Mouse (Mus musculus) v-Abl transformed pro-B cells (cell line): ENCODE results near the gene Kif3b.
"Not testable (repeated sequence)": the region's sequence is repeated elsewhere in the genome, so short reads cannot be mapped to it uniquely, and the experiment has no call there.

Experiments
- in situ Hi-C, 2 experiments: fragments of 400-800 bp; cut with MboI; formaldehyde crosslinking; loops; one replicate each; pipeline ENCODE4 v1.15.1; 2025; ENCODE audit not compliant: unreplicated experiment in 2 of 2

The Kif3b gene

GRCm38 (mm10) chr2:153342166-153342565, 51.0 kb downstream of the Kif3b start:
- in situ Hi-C loops, result loop anchor here (10.0 kb wide), 1 partner anchor 97 kb away; the partner anchor contains the start of genes Plagl2 (in 2 of the 2) and Pofut1 (in 2 of the 2)

GRCm38 (mm10) chr2:153342602-153343001, 51.4 kb downstream of the Kif3b start:
- in situ Hi-C loops, result loop anchor here (10.0 kb wide), 1 partner anchor 98 kb away; the partner anchor contains the start of genes Plagl2 (in 2 of the 2) and Pofut1 (in 2 of the 2)

GRCm38 (mm10) chr2:153343191-153343590, 52.0 kb downstream of the Kif3b start:
- in situ Hi-C loops, result loop anchor here (10.0 kb wide), 1 partner anchor 98 kb away; the partner anchor contains the start of genes Plagl2 (in 2 of the 2) and Pofut1 (in 2 of the 2)

- in situ Hi-C loops, result loop anchor here (10.0 kb wide), 1 partner anchor 100 kb away; the partner anchor contains the start of genes Plagl2 (in 2 of the 2) and Pofut1 (in 2 of the 2)
These were observed 53.8 kb downstream of the Kif3b start for GRCm38 (mm10) chr2:153345071-153345453.

GRCm38 (mm10) chr2:153345454-153346220, 54.4 kb downstream of the Kif3b start, which contains the start of gene Asxl1:
Gene Asxl1 (plus strand): TSS chr2:153345829.
- in situ Hi-C loops, result loop anchor here (10.0 kb wide), 1 partner anchor 101 kb away; the partner anchor contains the start of genes Plagl2 (in 2 of the 2) and Pofut1 (in 2 of the 2)

GRCm38 (mm10) chr2:153346221-153347182, 55.3 kb downstream of the Kif3b start:
- in situ Hi-C loops, result loop anchor here (10.0 kb wide), 1 partner anchor 102 kb away; the partner anchor contains the start of genes Plagl2 (in 2 of the 2) and Pofut1 (in 2 of the 2)

GRCm38 (mm10) chr2:153347183-153347781, 56.1 kb downstream of the Kif3b start:
- in situ Hi-C loops, result loop anchor here (10.0 kb wide), 1 partner anchor 102 kb away; the partner anchor contains the start of genes Plagl2 (in 2 of the 2) and Pofut1 (in 2 of the 2)

- in situ Hi-C loops, result loop anchor here (10.0 kb wide), 1 partner anchor 103 kb away; the partner anchor contains the start of genes Plagl2 (in 2 of the 2) and Pofut1 (in 2 of the 2)
These were observed 57.1 kb downstream of the Kif3b start for GRCm38 (mm10) chr2:153348100-153348831.

- in situ Hi-C loops, result no loop called here
These were observed 59.5 kb downstream of the Kif3b start for GRCm38 (mm10) chr2:153350552-153351181.

- in situ Hi-C loops, result no loop called here
These were observed 63.4 kb downstream of the Kif3b start for GRCm38 (mm10) chr2:153354648-153355047.

GRCm38 (mm10) chr2:153356784-153357183, 65.6 kb downstream of the Kif3b start:
- in situ Hi-C loops, result no loop called here

- in situ Hi-C loops, result no loop called here
These were observed 70.0 kb downstream of the Kif3b start for GRCm38 (mm10) chr2:153361101-153361710.

- in situ Hi-C loops, result not testable (repeated sequence)
These were observed 73.3 kb downstream of the Kif3b start for GRCm38 (mm10) chr2:153364531-153364930.

- in situ Hi-C loops, result no loop called here
These were observed 79.7 kb downstream of the Kif3b start for GRCm38 (mm10) chr2:153370871-153371270.

- in situ Hi-C loops, result no loop called here
These were observed 84.2 kb downstream of the Kif3b start for GRCm38 (mm10) chr2:153375380-153375779.

- in situ Hi-C loops, result no loop called here
These were observed 89.3 kb downstream of the Kif3b start for GRCm38 (mm10) chr2:153380479-153380878.
